Mouse (Mus musculus) forebrain, embryonic 11.5 days (tissue): ENCODE measurements around the gene Ces5a. TPM values are rescaled to one million over a fixed set of nuclear protein-coding genes. Genes with fewer than 3 reads are reported as not detected.

ENCODE experiments used
- ATAC-seq: fragments of 200-750 bp; cut with Nextera tagmentation; replicated peaks from 2 replicates; pipeline ENCODE4 v1.8.0; 2017; ENCODE audit warnings: moderate TSS enrichment; ENCODE audit not compliant: low FRiP score
- DNase-seq: peaks from one replicate; pipeline ENCODE4 v3.0.0-alpha.2; 2017; ENCODE audit warnings: low spot score
- H3K27ac ChIP-seq: fragments of 300-500 bp; sonication (generic); 2 replicates; pipeline ENCODE4 v1.5.1; 2014; ENCODE audit warnings: low read depth, low read length
- H3K27me3 ChIP-seq: fragments of 300-500 bp; sonication (generic); 2 replicates; pipeline ENCODE4 v1.6.1; 2014; ENCODE audit warnings: mild to moderate bottlenecking, low read length, mixed read lengths; ENCODE audit not compliant: control insufficient read depth, insufficient read depth
- H3K36me3 ChIP-seq: fragments of 300-500 bp; sonication (generic); 2 replicates; pipeline ENCODE4 v1.6.1; 2014; ENCODE audit warnings: mild to moderate bottlenecking, low read length, moderate library complexity, mixed read lengths; ENCODE audit not compliant: control insufficient read depth, insufficient read depth
- H3K4me1 ChIP-seq: fragments of 300-500 bp; sonication (generic); replicated peaks from 2 replicates; pipeline ENCODE4 v1.6.1; 2014; ENCODE audit warnings: low read length, mixed read lengths; ENCODE audit not compliant: control insufficient read depth, insufficient read depth
- H3K4me2 ChIP-seq: fragments of 300-500 bp; sonication (generic); 2 replicates; pipeline ENCODE4 v1.6.1; 2014; ENCODE audit warnings: low read depth, mild to moderate bottlenecking, low read length, moderate library complexity, mixed read lengths; ENCODE audit not compliant: severe bottlenecking
- H3K4me3 ChIP-seq: fragments of 300-500 bp; sonication (generic); 2 replicates; pipeline ENCODE4 v1.5.1; 2014; ENCODE audit warnings: low read depth, low read length
- H3K9ac ChIP-seq: fragments of 300-500 bp; sonication (generic); 2 replicates; pipeline ENCODE4 v1.6.1; 2014; ENCODE audit warnings: low read length
- H3K9me3 ChIP-seq: fragments of 300-500 bp; sonication (generic); 2 replicates; pipeline ENCODE4 v1.6.1; 2016; ENCODE audit warnings: low read length, mixed read lengths; ENCODE audit not compliant: control insufficient read depth
- WGBS: fragments of 180-500 bp; shearing (Covaris S2); extraction: QIAGEN DNeasy Blood & Tissue Kit; methylation state at CpG from one replicate; pipeline ENCODE4 v1.1.7; 2014; 5-methylcytosine and 5-hydroxymethylcytosine counted together
- polyA plus RNA-seq: library from polyadenylated mRNA; unstranded; fragments of >200 nt; fragmentation: Nextera tagmentation; extraction: Ambion mirVana; gene quantifications from 2 replicates; pipeline ENCODE4 v1.2.1, GENCODE M21; 2014

The Ces5a gene
- polyA plus RNA-seq, 1 experiment from 2014 or later = not detected

DNA sequence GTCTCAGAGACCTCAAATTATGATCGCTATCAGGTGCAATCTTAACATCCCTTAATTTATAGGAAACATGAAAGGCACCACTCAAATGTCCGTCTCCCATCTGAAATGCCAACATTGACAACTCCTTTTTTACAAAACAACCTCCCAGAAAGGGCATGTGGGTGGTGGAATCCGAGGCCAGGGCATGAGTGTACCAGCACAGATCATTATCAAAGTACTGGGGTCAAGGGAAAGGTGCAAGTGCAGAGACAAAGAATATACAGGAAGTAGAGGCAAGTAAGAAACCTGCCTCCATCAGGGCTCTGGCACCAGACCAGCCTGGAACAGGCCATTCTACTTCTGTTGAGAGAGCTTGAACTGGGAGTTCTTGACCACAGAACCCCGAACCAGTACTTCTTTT, 29.0 kb upstream of the Ces5a start:
- ATAC-seq (no peak), DNase-seq (no peak)
- WGBS = 85% methylated on average over 4 of the region's 4 CpGs

GRCm38 (mm10) chr8:93563551-93563950, 27.9 kb upstream of the Ces5a start:
- H3K36me3 ChIP-seq = no peaks in the 10 kb centered on the region

More for the DNA sequence above, 29.0 kb upstream of the Ces5a start:
- H3K36me3 ChIP-seq = no peaks in the 10 kb centered on the region
- peaks cover 4% of the 10 kb centered on the region; the same call in 1 of the 2 replicates for H3K9me3 ChIP-seq
- H3K4me1 ChIP-seq = peaks cover 3% of the 10 kb centered on the region; the same call in 1 of the 2 replicates
- no peak overlapping the region for H3K9ac ChIP-seq
- H3K27ac ChIP-seq = no peak overlapping the region
- H3K27me3 ChIP-seq = no peaks in the 10 kb centered on the region
- no peak overlapping the region for H3K4me3 ChIP-seq
- no peak overlapping the region for H3K4me2 ChIP-seq

GRCm38 (mm10) chr8:93562557-93563210, 27.1 kb upstream of the Ces5a start:
- peaks cover 3% of the 10 kb centered on the region; the same call in 1 of the 2 replicates for H3K4me1 ChIP-seq
- ATAC-seq (no peak), DNase-seq (no peak)
- H3K4me3 ChIP-seq = no peak overlapping the region
- no peak overlapping the region for H3K27ac ChIP-seq
- H3K27me3 ChIP-seq = no peaks in the 10 kb centered on the region
- 23% methylated on average over 6 of the region's 6 CpGs for WGBS
- no peaks in the 10 kb centered on the region for H3K9me3 ChIP-seq
- H3K9ac ChIP-seq = no peak overlapping the region
- H3K4me2 ChIP-seq = no peak overlapping the region
- H3K36me3 ChIP-seq = no peaks in the 10 kb centered on the region

More at GRCm38 (mm10) chr8:93563551-93563950, 27.9 kb upstream of the Ces5a start:
- Histone ChIP-seq H3K27me3 (no peaks in the 10 kb centered on the region), H3K4me1 (peaks cover 3% of the 10 kb centered on the region; the same call in 1 of the 2 replicates), H3K9ac (no peak overlapping the region), H3K4me2 (no peak overlapping the region), H3K27ac (no peak overlapping the region), H3K9me3 (peaks cover under 1% of the 10 kb centered on the region; the same call in 1 of the 2 replicates), H3K4me3 (no peak overlapping the region)
- DNase-seq (no peak), ATAC-seq (no peak)
- WGBS = 87% methylated on average over 7 of the region's 7 CpGs

- no peak overlapping the region for H3K9ac ChIP-seq
- no peaks in the 10 kb centered on the region for H3K27me3 ChIP-seq
- ATAC-seq (no peak), DNase-seq (no peak)
- no peak overlapping the region for H3K27ac ChIP-seq
- 86% methylated on average over 3 of the region's 3 CpGs for WGBS
- no peak overlapping the region for H3K4me3 ChIP-seq
- no peaks in the 10 kb centered on the region for H3K36me3 ChIP-seq
- H3K9me3 ChIP-seq = no peaks in the 10 kb centered on the region
- no peaks in the 10 kb centered on the region for H3K4me1 ChIP-seq
- H3K4me2 ChIP-seq = no peak overlapping the region
These were observed 25.6 kb upstream of the Ces5a start for GRCm38 (mm10) chr8:93561271-93561670.

DNA sequence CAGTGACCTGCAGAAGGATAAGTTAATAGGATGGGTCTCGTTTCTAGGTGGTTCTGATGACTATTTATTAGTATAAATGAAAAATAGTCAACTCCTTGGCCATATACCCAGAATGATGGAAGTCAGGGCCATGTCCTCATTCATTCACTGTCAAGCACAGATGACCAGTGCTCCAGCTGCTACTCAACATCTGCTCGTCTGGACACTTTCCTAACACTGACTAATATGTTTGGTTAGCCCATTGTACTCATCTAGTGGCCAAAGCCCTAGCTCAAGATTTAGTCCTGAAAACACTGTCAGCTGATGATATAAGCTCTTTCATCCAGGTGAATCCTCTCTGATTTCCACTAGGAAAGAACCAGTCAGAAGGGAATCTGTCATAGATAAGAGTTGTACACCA, 24.1 kb upstream of the Ces5a start:
- Histone ChIP-seq H3K36me3 (no peaks in the 10 kb centered on the region), H3K4me2 (no peak overlapping the region), H3K27ac (no peak overlapping the region), H3K27me3 (no peaks in the 10 kb centered on the region), H3K9ac (no peak overlapping the region), H3K4me1 (no peaks in the 10 kb centered on the region), H3K9me3 (peaks cover 2% of the 10 kb centered on the region; the same call in 1 of the 2 replicates), H3K4me3 (no peak overlapping the region)
- 82% methylated on average over 2 of the region's 2 CpGs for WGBS
- DNase-seq (no peak), ATAC-seq (no peak)

DNA sequence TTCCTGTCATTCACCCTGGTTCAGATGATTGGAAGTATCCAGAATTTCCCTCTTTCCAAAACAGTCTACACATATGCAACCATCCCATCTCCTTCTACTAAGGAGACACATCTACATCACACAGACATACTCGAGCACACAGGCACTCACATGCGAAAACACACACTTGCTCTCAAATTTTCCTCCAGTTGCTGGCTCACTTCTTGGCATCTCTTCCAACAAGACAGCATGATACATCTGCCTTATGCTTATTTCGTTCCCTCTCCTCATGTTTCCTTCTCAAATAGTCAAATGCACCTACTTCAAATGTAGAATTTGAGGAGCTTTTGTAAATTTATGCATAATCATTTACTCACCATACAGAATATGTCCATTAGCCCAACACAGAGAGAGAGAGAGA, 33.0 kb downstream of the Ces5a start:
- no peak for ATAC-seq
- Histone ChIP-seq H3K4me3 (no peak overlapping the region), H3K4me1 (no peaks in the 10 kb centered on the region), H3K27ac (no peak overlapping the region), H3K27me3 (no peaks in the 10 kb centered on the region), H3K9ac (no peak overlapping the region), H3K36me3 (no peaks in the 10 kb centered on the region), H3K4me2 (no peak overlapping the region), H3K9me3 (no peaks in the 10 kb centered on the region)
- whole genome bisulfite sequencing = 87% methylated on average over 3 of the region's 3 CpGs
- DNase-seq = no peak

DNA sequence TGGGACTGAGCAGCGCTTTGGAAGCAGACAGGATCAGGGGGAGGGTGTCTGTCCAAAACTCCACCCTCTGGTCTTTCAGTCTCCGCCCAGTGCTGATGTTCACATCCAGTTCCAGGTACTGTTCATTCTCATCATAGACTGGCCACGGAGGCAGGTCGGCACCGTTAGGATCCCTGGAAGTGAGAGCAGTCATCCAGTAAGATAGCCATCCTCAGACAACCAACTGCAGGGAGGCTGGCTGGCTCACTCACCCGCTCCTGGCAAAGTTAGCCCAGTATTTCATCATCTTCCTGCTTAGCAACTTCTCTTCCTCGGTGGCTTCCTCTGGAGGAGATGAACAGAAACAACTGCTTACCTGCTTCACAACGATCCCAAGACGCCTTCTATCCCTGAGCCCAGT, 36.2 kb downstream of the Ces5a start:
- H3K4me1 ChIP-seq = no peaks in the 10 kb centered on the region
- H3K27ac ChIP-seq = no peak overlapping the region
- no peaks in the 10 kb centered on the region for H3K9me3 ChIP-seq
- DNase-seq = no peak
- no peaks in the 10 kb centered on the region for H3K36me3 ChIP-seq
- H3K4me2 ChIP-seq = no peak overlapping the region
- H3K9ac ChIP-seq = no peak overlapping the region
- no peaks in the 10 kb centered on the region for H3K27me3 ChIP-seq
- no peak overlapping the region for H3K4me3 ChIP-seq
- WGBS = 27% methylated on average over 9 of the region's 9 CpGs
- ATAC-seq = no peak

- ATAC-seq (no peak), DNase-seq (peak; percentile 75)
- Histone ChIP-seq H3K27ac (no peak overlapping the region), H3K36me3 (no peaks in the 10 kb centered on the region), H3K4me3 (no peak overlapping the region), H3K4me1 (no peaks in the 10 kb centered on the region), H3K9ac (no peak overlapping the region), H3K9me3 (no peaks in the 10 kb centered on the region), H3K27me3 (peaks cover 3% of the 10 kb centered on the region; the same call in 1 of the 2 replicates), H3K4me2 (no peak overlapping the region)
- WGBS = 23% methylated on average over 6 of the region's 6 CpGs
These were observed 40.3 kb downstream of the Ces5a start for GRCm38 (mm10) chr8:93495330-93495729.

DNA sequence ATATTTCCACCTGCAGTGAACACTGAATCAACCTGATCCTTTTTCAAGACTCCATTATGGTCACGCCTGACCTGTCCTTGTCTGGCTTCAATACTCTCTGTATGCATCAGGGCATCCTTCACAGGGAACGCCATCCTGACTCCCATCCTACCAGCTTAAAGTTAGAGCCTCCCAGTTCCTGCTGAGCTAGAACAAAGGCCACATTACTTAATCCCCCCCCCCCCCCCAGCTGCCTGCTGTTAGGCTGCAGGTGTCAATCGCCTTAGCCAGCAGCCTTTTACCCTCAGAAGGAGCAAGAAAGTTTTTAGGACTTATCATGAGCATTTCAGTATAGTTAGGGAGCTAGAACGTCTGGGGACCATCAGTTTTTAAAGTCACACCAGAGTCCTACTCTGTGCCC, 46.9 kb downstream of the Ces5a start:
- no peak overlapping the region for H3K27ac ChIP-seq
- H3K9ac ChIP-seq = no peak overlapping the region
- DNase-seq (peak; percentile 56), ATAC-seq (no peak)
- H3K4me2 ChIP-seq = no peak overlapping the region
- peaks cover 5% of the 10 kb centered on the region; the same call in 1 of the 2 replicates for H3K27me3 ChIP-seq
- no peaks in the 10 kb centered on the region for H3K36me3 ChIP-seq
- WGBS = under 1% methylated on average over 4 of the region's 4 CpGs
- no peaks in the 10 kb centered on the region for H3K9me3 ChIP-seq
- H3K4me1 ChIP-seq = no peaks in the 10 kb centered on the region
- H3K4me3 ChIP-seq = no peak overlapping the region
